Mouse (Mus musculus): ENCODE data around the gene C1qtnf2.

C1qtnf2 gene

DNA sequence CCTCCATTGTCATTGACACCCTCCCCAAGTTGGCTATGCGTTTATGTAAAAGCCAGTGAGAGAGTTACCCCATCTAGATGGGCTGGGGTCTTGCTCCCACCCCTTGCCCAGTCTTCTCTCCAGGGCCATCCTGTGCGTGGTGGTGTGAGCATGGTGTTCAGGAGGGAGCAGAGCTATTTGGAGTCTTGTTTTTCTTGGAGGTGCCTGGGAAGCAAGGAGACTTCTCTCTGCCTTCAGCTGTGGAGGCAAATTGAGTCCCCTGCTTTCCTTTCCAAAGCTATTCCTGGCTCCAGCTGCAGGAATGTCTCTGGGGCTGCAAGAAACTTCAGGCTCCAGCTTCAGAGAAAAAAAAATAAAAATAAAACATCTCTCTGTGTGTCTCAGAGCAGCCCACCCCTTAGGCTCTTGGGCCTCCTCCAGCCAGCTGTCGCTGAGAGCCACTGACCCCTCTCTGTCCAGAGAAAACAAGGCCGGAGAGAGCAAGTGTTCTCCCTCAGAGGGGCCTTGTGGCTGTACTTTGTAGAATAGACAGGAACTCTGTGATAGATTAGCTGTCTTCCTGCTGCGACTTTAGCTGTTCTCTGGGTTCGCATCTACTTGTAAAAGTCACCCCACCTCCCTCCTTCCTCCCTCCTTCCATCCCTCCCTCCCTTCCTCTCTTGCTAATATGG lies 9.2 kb downstream of the C1qtnf2 start:
- DNase-seq: no peak

DNA sequence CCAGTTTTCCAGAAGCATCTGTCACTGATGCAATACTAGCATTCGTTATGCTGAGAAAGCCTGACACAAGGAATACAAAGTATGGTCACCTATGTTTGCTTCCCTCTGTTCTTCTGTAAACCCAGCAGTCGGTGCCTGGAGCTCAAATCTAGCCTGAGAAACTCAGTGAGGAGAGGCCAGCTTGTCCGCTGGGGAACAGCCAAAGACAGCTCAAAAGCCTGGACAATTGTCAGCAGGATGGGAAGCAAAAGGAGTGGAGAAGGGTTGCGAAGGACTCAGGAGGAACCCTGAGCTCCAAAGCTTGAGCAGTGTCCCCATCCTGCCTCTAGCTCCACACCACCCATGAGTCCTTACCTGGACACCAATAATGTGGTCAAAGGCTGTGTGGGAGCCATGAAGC lies 10.0 kb downstream of the C1qtnf2 start:
- DNase-seq: no peak

- DNase-seq: no peak
Measured at GRCm38 (mm10) chr11:43484652-43485051, 10.6 kb downstream of the C1qtnf2 start.

DNA sequence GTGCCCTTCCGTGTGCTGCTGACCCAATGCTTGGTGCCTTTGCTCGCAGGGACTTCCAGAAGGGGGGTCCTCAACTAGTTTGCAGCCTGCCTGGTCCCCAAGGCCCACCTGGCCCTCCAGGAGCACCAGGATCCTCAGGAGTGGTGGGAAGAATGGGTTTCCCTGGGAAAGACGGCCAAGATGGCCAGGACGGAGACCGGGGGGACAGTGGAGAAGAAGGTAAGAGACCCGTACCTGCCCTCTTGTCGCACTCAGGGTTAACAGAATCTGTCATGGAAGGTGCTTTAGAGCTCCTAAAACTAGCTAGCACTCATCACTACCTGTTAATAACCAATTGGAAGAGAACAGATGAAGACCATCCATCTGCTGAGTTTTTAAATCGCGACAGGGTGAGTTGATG lies 11.8 kb downstream of the C1qtnf2 start:
- DNase-seq: no peak

DNA sequence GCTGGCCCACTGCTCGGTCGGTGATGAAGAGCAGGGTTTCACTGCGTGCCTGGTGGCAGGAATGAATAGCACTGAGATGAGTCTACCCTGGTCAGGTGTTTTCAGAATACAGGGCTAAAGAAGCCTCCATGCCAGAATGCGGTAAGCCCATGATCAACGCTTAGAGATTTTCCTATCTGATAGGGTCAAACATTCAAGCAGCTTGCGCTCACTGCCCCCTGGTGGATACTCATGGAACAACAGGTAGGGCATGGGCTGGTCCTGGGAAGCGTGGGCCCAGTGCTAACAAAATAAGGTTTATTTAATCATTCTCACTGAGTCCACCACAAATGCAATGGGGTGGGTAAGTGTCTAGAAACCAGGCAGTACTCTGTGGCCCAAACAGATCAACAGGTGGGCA lies 18.6 kb downstream of the C1qtnf2 start:
- peak; percentile 82 to 84 for DNase-seq

DNA sequence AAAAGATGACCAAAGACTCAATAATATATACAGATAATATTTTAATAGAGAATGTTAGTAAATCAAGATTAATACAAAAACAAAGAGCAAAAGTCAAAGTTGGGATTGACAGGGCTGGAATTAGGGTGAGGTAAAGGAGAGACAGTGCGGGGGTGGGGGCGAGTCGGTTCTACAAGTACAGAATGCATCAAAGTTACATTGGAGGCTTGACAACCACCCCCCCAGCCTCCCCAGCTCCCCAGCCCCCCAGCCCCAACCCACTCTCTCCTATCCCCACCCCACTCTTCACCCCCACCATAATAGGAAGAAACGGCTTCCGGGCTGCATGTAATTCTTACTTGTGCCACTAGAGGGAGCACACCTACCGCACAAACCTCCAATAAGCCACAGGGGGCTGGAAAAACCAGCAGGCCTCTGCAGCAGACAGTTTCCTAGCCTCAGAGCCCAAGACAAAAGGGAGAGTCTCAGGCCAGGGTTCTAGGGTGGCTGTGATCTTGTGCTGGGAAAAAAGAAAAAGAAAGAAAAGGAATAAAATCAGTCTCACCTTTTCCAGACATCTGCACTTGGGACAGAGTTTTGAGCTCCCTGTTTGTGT lies 19.8 kb downstream of the C1qtnf2 start:
- DNase-seq: peak; percentile 72 to 74

- DNase-seq: no peak
Measured at GRCm38 (mm10) chr11:43495037-43495436, 21.0 kb downstream of the C1qtnf2 start.

DNA sequence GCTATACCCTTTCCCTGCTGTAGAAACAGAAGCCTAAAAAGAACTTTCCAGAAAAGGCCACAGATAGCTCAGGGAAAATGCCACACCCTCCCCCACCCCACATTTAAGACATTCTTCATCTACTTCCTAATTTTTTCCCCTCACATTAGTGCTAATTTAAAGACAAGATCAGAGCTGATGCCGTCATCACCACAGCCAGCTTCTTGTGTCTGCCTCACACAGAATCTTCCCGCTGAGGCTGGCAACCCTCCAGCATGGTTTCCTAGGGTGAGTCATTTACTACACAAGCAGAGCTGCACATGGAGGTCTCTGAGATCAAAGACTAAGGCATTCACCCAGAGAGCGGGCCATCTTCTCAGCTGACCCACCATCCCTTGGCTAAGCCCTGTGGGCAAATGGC lies 21.5 kb downstream of the C1qtnf2 start:
- no peak for DNase-seq

DNA sequence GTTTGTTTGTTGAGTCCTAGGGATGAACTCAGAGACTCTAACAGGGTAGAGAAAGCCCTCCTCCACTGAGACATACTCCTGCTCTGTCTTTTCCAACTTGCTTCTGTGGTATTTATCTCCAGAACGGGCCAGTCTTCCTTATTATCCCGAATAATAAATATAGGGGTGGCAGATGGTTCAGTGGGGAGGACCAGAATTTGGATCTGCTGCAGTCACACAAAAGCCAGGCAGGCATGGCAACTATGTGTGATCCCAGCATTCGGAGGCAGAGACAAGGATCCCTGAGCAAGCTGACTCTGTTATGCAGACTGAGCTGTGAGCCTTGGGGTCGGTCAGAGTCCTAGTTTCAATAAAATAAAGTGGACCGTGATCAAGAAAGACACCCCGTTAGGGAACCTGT lies 27.2 kb downstream of the C1qtnf2 start:
- no peak for DNase-seq

DNA sequence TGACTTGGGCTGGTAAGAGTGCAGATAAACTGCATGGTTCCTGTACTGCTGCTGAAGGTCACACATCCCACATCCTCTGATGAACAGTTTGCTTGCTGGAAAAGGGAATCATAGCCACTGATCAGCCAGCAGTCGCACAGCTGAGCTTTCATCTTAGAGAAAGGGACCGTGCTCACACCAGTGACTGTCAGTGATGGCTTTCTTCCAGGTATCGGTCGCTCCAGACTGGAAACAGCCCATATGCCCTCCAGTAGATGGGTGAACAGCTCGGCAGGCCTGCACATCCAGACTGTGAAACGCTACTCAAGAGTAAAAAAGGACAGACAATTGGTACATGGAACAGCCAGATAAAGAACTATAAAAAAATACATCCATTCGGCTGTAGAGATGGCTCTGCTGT lies 31.1 kb downstream of the C1qtnf2 start:
- DNase-seq: no peak

DNA sequence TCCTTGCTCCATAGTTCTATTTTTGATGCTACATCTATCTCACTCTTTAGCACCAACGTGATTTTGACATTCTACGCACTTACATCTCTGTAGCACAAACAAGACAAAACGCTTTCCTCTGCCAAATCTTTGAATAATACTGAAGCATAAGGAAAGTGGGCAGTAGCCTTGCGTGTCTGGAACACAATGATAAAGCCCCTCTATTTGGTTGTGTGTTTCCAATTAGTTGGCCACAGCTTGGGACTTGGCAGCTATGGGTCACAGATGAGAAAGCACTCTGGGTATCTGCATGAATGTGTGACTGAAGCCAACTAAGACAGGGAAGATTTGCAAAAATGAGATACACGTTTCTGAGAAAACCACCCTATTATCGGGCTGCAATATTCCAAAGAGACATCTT lies 33.9 kb downstream of the C1qtnf2 start:
- no peak for DNase-seq

DNA sequence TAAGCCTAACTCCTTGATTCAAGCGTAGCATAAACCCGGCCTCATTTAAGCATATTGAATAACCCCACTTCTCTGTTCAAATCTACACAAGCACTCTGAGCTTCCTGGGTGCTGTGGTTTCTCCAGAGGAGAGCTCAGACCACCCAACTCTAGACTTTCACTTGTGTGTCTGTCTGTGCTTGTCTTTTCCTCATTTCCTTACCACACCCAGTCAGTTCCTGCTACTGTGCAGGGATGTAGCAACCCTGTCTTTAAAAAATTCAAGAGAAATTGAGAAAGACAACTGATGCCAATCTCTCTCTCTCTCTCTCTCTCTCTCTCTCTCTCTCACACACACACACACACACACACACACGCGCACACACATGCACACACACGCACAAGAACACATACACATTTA lies 35.8 kb downstream of the C1qtnf2 start:
- DNase-seq: no peak

DNA sequence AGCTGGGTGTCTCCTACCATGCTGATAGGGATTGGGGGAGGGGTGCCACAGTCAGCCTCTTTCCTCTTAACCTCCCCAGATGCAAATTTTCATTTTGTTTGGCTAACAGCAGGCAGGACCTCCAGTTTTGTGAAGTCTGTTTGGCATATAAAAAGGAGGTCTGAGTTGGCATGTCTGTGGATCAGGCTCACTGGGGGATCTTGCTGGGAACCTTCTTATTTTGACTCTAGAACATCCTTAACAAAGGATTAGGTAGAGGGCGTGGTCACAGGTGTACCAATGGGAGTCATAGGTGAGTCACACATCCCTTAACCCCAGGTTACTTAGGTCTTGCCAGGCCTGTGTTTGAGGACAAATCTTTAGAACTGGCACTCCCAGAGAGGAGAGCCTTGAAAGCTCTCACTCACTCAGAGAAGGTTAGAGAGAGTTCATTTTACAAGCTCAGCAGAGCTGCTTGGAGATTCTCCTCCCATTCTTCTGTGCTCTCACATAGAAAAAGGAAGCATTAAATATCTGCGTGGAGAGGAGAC lies 38.6 kb downstream of the C1qtnf2 start:
- DNase-seq: no peak

- peak; percentile 10 to 24 for DNase-seq
Measured at GRCm38 (mm10) chr11:43516344-43517021, 42.4 kb downstream of the C1qtnf2 start.

GRCm38 (mm10) chr11:43517641-43518040 lies 43.6 kb downstream of the C1qtnf2 start:
- DNase-seq: no peak

DNA sequence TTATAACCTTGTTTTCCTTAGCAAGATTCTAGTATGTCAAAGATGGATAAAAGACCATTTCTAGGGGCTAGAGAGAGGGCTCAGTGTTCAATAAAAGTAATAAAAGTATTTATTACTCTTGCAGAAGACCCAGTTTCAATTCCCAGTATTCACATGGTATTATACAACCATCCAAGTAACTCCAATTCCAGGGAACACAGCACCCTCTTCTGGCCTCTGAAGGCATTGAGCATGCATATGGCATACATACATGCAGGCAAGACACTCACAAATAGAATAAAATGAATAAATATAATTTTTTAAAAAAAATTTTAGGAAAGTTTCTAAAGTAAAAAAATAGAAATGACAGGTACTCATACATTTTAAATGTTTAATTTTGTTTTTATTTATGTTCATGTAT lies 44.0 kb downstream of the C1qtnf2 start:
- no peak for DNase-seq

GRCm38 (mm10) chr11:43518821-43519220 lies 44.7 kb downstream of the C1qtnf2 start:
- DNase-seq: no peak

DNA sequence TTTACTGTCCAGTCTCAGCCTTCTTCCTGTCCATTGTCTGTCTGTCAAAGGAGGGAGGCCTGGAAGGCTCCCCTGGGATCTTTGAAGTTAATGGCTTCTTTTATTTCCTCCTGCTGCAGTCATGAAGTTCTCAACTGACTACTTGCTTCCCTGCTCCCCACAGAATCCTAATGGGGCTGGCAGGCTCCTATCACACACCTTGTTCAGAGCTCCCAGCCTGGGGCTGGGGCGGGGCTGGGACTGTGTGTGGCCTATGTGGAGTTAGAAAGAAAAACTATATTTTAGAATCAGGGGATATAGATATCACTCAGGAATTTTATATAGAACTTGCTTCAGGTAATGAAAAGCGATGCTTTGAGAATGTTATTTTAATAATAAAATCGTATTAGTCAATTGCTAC lies 46.4 kb downstream of the C1qtnf2 start:
- DNase-seq: no peak

GRCm38 (mm10) chr11:43528078-43528682 lies 54.1 kb downstream of the C1qtnf2 start:
- peak; percentile 42 to 48 for DNase-seq

- peak; percentile 31 to 39 for DNase-seq
Measured at GRCm38 (mm10) chr11:43528683-43529499, 54.8 kb downstream of the C1qtnf2 start, which contains the start of gene Ccnjl. Gene Ccnjl (plus strand): TSS chr11:43528784.

DNA sequence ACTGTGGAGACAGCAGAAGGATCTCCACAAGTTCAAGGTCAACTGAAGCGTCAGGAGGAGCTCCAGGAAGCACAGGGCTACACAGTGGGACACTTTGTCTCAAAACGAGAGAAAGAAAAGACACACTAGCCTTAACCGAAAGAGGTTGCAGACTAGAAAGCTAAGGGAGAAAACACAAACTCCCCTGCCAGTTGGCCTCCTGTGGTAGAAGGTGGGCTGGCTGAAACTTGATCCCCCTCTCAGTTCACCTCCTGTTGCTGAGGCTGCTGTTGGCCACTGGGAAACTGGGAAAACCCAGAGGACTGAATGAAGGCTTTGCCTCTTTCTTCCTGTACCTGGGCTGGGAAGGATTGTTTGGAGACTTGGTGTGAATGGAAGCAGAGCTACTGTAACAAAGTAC lies 56.0 kb downstream of the C1qtnf2 start:
- no peak for DNase-seq

DNA sequence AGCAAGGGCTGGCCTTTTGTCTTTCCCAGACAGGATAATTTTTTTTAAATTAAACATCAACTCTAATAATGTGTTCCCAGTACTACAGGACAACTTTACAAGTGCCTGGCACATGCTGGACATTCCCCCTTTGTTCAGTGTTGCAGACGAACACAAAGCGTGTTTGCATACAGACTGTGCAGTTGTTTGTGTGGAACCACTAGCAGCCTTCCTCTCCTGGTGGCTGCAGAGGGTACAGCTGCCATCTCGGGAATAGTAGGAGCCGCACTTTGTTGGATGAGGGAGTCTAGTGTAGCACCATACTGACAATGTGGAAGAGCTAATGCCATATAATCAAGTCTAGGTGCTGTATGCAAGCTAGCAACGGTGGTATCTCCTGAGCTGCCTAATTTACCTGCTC lies 57.5 kb downstream of the C1qtnf2 start:
- no peak for DNase-seq

GRCm38 (mm10) chr11:43537074-43537473 lies 63.0 kb downstream of the C1qtnf2 start:
- DNase-seq: no peak
